Mouse (Mus musculus) right cerebral cortex, postnatal 25 days (tissue): Measurements from ENCODE around the gene Mapk8ip2.
A peak's percentile ranks its signal among the peaks of the same experiment; 100 is the strongest.

Experiments
- DNase-seq: peaks from one replicate; pipeline ENCODE4 v3.0.0; 2022

The Mapk8ip2 gene

GRCm38 (mm10) chr15:89494970-89495369 lies 41.3 kb downstream of the Mapk8ip2 start:
- no peak for DNase-seq

- DNase-seq = no peak
These were observed 42.4 kb downstream of the Mapk8ip2 start for GRCm38 (mm10) chr15:89496131-89496530.

GRCm38 (mm10) chr15:89496841-89497240 lies 43.1 kb downstream of the Mapk8ip2 start:
- DNase-seq = no peak

- no peak for DNase-seq
These were observed 43.8 kb downstream of the Mapk8ip2 start for GRCm38 (mm10) chr15:89497391-89498048.

- peak; percentile 86 for DNase-seq
These were observed 44.6 kb downstream of the Mapk8ip2 start for GRCm38 (mm10) chr15:89498049-89498960.

GRCm38 (mm10) chr15:89498961-89499688 lies 45.4 kb downstream of the Mapk8ip2 start, which contains the start of gene Shank3:
Gene Shank3 (plus strand): TSS chr15:89499623.
- peak; percentile 57 for DNase-seq

GRCm38 (mm10) chr15:89499784-89500220 lies 46.1 kb downstream of the Mapk8ip2 start:
- peak; percentile 72 for DNase-seq

- no peak for DNase-seq
These were observed 46.6 kb downstream of the Mapk8ip2 start for GRCm38 (mm10) chr15:89500221-89500791.

GRCm38 (mm10) chr15:89501321-89501720 lies 47.6 kb downstream of the Mapk8ip2 start:
- DNase-seq = no peak

- no peak for DNase-seq
These were observed 51.1 kb downstream of the Mapk8ip2 start for GRCm38 (mm10) chr15:89504838-89505237.

- no peak for DNase-seq
These were observed 54.0 kb downstream of the Mapk8ip2 start for GRCm38 (mm10) chr15:89507751-89508150.

- no peak for DNase-seq
These were observed 59.0 kb downstream of the Mapk8ip2 start for GRCm38 (mm10) chr15:89512679-89513078.
